Mouse (Mus musculus): ENCODE results near the gene Samd8. TPM values are rescaled to one million over a fixed set of nuclear protein-coding genes. Genes with fewer than 3 reads are reported as not detected.

The Samd8 gene
- polyA plus RNA-seq, 1 experiment from 2014 or later = 13.8 TPM

GRCm38 (mm10) chr14:21820880-21821505 is 70.7 kb downstream of the Samd8 start:
- 91% methylated on average over 4 of the region's 4 CpGs for WGBS
- Histone ChIP-seq H3K9ac (no peak overlapping the region), H3K9me3 (no peaks in the 10 kb centered on the region)

GRCm38 (mm10) chr14:21822307-21822706 is 72.0 kb downstream of the Samd8 start:
- H3K27ac ChIP-seq = no peak overlapping the region

More at GRCm38 (mm10) chr14:21820880-21821505, 70.7 kb downstream of the Samd8 start:
- Histone ChIP-seq H3K4me1 (no peaks in the 10 kb centered on the region), H3K4me3 (no peak overlapping the region), H3K27ac (no peak overlapping the region), H3K4me2 (replicated peaks) (no peak overlapping the region), H3K36me3 (no peaks in the 10 kb centered on the region), H3K27me3 (no peaks in the 10 kb centered on the region)
- ATAC-seq (ENCODE audit: insufficient number of reproducible peaks, insufficient read depth, low FRiP score, low TSS enrichment) = 0 out of 2 replicates have a peak, but pooled peaks have one; percentile 24

DNA sequence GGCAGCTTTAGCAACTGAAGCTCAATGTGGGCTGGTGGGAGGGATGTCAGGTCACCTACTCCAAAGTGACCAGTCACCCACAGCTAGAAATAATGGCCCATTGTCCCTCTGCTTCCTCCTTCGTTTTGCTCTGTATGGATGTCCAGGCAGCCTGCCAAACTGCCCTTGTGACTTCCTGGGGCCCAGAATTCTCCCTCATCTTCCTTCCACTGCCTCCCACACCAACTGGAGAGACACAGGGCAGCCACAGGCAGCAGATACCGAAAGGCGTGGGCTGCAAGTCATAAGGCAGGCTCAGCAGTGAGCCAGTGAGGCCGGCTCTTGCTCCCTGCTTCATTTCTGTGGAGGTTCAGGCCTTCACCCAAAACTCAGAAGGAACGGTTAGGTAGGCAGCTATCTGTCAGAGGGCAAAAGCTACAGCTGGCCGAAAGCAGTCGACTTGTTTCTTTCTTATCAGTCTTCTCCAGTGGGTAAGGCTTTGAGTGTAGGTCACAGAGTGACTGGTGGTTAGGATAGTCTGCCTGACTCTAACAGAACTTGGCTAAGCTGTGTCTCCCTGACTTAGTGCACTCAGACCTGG is 72.6 kb downstream of the Samd8 start:
- Histone ChIP-seq H3K4me1 (0 out of 2 replicates have a peak, but pooled peaks cover 3% of the 10 kb centered on the region), H3K4me3 (no peak overlapping the region), H3K9ac (no peak overlapping the region), H3K27me3 (no peaks in the 10 kb centered on the region), H3K27ac (no peak overlapping the region), H3K9me3 (no peaks in the 10 kb centered on the region), H3K4me2 (replicated peaks) (no peak overlapping the region), H3K36me3 (no peaks in the 10 kb centered on the region)
- ATAC-seq (ENCODE audit: insufficient number of reproducible peaks, insufficient read depth, low FRiP score, low TSS enrichment) = no peak
- WGBS = 67% methylated on average over 7 of the region's 7 CpGs

More at GRCm38 (mm10) chr14:21822307-21822706, 72.0 kb downstream of the Samd8 start:
- H3K4me3 ChIP-seq = no peak overlapping the region
- H3K9me3 ChIP-seq = no peaks in the 10 kb centered on the region
- WGBS = 74% methylated on average over 7 of the region's 7 CpGs
- H3K4me2 ChIP-seq (replicated peaks) = no peak overlapping the region
- no peaks in the 10 kb centered on the region for H3K27me3 ChIP-seq
- no peaks in the 10 kb centered on the region for H3K36me3 ChIP-seq
- ATAC-seq (ENCODE audit: insufficient number of reproducible peaks, insufficient read depth, low FRiP score, low TSS enrichment) = no peak
- H3K9ac ChIP-seq = no peak overlapping the region
- 0 out of 2 replicates have a peak, but pooled peaks cover 3% of the 10 kb centered on the region for H3K4me1 ChIP-seq

DNA sequence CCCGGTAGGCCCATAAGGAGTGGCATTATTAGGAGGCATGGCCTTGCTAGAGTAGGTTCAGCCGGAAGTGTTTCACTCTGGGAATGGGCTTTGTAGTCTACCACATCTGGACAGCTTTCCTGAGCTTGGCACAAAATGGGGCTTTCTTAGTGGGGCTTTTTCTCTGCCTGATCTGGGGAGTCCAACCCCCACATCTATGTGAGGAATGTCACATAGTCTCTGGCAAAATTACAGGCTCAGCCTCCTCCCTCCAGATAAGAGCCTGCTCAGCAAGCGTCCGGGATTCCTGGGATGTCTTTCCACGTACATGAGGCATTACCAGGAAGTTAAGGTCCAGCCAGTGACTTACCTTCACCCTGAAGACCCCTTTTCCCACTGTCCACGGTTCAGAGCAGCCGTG is 73.6 kb downstream of the Samd8 start:
- Histone ChIP-seq H3K4me3 (no peak overlapping the region), H3K4me2 (replicated peaks) (no peak overlapping the region), H3K36me3 (no peaks in the 10 kb centered on the region), H3K27ac (0 out of 2 replicates have a peak overlapping the region, but pooled peaks have one; percentile 19), H3K27me3 (no peaks in the 10 kb centered on the region), H3K9ac (no peak overlapping the region), H3K4me1 (0 out of 2 replicates have a peak, but pooled peaks cover 3% of the 10 kb centered on the region), H3K9me3 (no peaks in the 10 kb centered on the region)
- WGBS = 78% methylated on average over 7 of the region's 7 CpGs
- no peak for ATAC-seq (ENCODE audit: insufficient number of reproducible peaks, insufficient read depth, low FRiP score, low TSS enrichment)

DNA sequence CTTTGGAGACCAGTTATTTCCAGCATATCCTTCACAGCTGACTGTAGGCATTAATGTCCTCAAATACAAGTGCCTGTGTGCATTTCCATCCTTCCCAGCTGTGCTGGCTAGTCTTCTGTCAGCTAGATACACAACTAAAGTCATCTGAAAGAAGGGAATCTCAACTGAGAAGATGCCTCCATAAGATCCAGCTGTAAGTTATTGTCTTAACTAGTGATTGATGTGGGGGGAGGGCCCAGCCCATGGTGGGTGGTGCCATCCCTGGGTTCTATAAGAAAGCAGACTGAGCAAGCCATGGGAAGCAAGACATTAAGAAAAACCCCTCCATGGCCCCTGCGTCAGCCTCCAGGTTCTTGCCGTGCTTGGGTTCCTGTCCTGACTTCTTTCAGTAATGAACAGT is 74.6 kb downstream of the Samd8 start, which contains the start of gene Vdac2:
TSS of gene Vdac2 (plus strand) at position 301 of the 400 bp plus-strand sequence.
- no peaks in the 10 kb centered on the region for H3K27me3 ChIP-seq

DNA sequence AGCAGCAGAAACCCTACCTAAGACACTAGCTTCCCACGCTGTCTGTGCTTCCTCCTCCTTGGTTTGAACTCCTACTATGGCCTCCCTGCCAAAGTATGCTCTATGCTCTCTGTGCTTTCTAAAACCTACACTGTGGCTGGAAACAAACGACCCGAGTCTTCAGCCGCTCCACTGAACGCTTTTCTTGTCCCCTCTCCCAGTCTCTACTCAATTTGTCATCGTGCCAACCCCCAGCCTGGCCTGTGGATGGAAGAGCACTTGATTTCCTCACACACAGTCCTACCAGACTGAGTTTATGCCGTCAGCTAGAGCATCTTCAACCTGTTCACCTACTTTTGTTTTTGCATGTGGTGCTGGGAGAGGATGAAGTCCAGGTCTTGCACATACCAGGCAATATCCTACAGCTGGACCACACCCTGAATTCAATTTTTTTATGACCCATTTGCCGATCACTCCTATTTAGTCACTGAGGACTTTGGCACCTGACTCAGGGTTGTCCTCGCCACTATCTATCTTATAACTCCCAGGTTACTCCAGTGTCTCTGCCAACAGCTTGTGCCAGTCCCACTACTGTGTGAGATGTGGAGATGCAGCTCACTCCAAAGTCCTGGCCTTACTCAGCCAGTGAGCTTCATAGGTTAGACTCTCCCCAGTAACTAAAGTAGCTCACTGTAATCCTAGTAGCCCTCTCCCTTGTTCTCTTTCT is 75.6 kb downstream of the Samd8 start:
- H3K9ac ChIP-seq = no peak overlapping the region
- H3K9me3 ChIP-seq = no peaks in the 10 kb centered on the region
- no peak for ATAC-seq (ENCODE audit: insufficient number of reproducible peaks, insufficient read depth, low FRiP score, low TSS enrichment)
- H3K4me3 ChIP-seq = no peak overlapping the region
- 0 out of 2 replicates have a peak, but pooled peaks cover 3% of the 10 kb centered on the region for H3K4me1 ChIP-seq
- no peaks in the 10 kb centered on the region for H3K36me3 ChIP-seq
- no peaks in the 10 kb centered on the region for H3K27me3 ChIP-seq
- WGBS = 90% methylated on average over 9 of the region's 9 CpGs
- no peak overlapping the region for H3K4me2 ChIP-seq (replicated peaks)
- H3K27ac ChIP-seq = no peak overlapping the region

More for the DNA sequence above, 74.6 kb downstream of the Samd8 start, which contains the start of gene Vdac2:
- Histone ChIP-seq H3K27ac (0 out of 2 replicates have a peak within 1 kb of the TSS, but pooled peaks have one; percentile 19), H3K4me1 (0 out of 2 replicates have a peak, but pooled peaks cover 3% of the 10 kb centered on the region), H3K4me3 (no peak within 1 kb of the TSS), H3K9me3 (no peaks in the 10 kb centered on the region), H3K4me2 (replicated peaks) (no peak within 1 kb of the TSS), H3K9ac (no peak within 1 kb of the TSS), H3K36me3 (no peaks in the 10 kb centered on the region)
- 85% methylated on average over 2 of the region's 2 CpGs for WGBS
- no peak for ATAC-seq (ENCODE audit: insufficient number of reproducible peaks, insufficient read depth, low FRiP score, low TSS enrichment)

- no peaks in the 10 kb centered on the region for H3K27me3 ChIP-seq
- under 1% methylated on average over 73 of the region's 73 CpGs for WGBS
- H3K9ac ChIP-seq = peak overlapping the region; percentile 90
- peak; percentile 96 for ATAC-seq (ENCODE audit: insufficient number of reproducible peaks, insufficient read depth, low FRiP score, low TSS enrichment)
- peaks cover 25% of the 10 kb centered on the region for H3K36me3 ChIP-seq
- peaks cover 21% of the 10 kb centered on the region for H3K4me1 ChIP-seq
- H3K4me3 ChIP-seq = peak overlapping the region; percentile 90
- H3K4me2 ChIP-seq (replicated peaks) = peak overlapping the region; percentile 87
- H3K9me3 ChIP-seq = no peaks in the 10 kb centered on the region
- H3K27ac ChIP-seq = peak overlapping the region; percentile 89
These were observed 80.8 kb downstream of the Samd8 start for GRCm38 (mm10) chr14:21830876-21831767.

GRCm38 (mm10) chr14:21831830-21832403 is 81.6 kb downstream of the Samd8 start:
- H3K4me3 ChIP-seq = peak overlapping the region; percentile 90
- peak; percentile 0; the same call in 1 of the 2 replicates for ATAC-seq (ENCODE audit: insufficient number of reproducible peaks, insufficient read depth, low FRiP score, low TSS enrichment)
- peak overlapping the region; percentile 90 for H3K9ac ChIP-seq
- H3K27me3 ChIP-seq = no peaks in the 10 kb centered on the region
- no peaks in the 10 kb centered on the region for H3K9me3 ChIP-seq
- peaks cover 30% of the 10 kb centered on the region for H3K36me3 ChIP-seq
- H3K27ac ChIP-seq = peak overlapping the region; percentile 89
- H3K4me1 ChIP-seq = peaks cover 18% of the 10 kb centered on the region
- WGBS = under 1% methylated on average over 28 of the region's 28 CpGs
- H3K4me2 ChIP-seq (replicated peaks) = peak overlapping the region; percentile 87

DNA sequence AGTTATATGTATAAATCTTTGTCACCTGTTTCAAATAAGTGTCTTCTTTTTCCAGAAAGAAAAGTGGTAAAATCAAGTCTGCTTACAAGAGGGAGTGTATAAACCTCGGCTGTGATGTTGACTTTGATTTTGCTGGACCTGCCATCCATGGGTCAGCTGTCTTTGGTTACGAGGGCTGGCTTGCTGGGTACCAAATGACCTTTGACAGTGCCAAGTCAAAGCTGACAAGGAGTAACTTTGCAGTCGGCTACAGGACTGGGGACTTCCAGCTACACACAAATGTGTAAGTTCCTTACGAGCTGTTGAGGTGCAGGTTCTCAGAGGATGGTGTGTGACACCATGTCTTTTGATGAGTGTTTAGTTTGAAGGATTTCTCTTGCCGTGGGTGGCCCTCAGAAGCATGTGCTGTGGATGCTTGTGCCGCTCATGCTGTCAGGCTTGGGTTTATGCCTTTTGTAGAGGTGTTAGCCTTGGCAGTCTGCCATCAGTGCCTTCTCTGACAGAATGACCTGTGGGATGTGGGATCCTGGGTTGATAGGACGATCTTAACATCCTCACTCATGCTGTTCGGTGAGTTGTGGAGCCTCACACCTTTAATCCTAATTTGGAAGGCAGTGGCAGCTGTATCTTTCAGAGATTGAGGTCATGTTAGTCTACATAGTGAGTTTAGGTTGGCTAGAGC is 88.1 kb downstream of the Samd8 start:
- Histone ChIP-seq H3K4me1 (peaks cover 4% of the 10 kb centered on the region), H3K36me3 (peaks cover 90% of the 10 kb centered on the region), H3K4me3 (no peak overlapping the region), H3K27me3 (no peaks in the 10 kb centered on the region), H3K4me2 (replicated peaks) (no peak overlapping the region), H3K27ac (no peak overlapping the region), H3K9ac (no peak overlapping the region), H3K9me3 (no peaks in the 10 kb centered on the region)
- 88% methylated on average over 8 of the region's 8 CpGs for WGBS
- ATAC-seq (ENCODE audit: insufficient number of reproducible peaks, insufficient read depth, low FRiP score, low TSS enrichment) = no peak

DNA sequence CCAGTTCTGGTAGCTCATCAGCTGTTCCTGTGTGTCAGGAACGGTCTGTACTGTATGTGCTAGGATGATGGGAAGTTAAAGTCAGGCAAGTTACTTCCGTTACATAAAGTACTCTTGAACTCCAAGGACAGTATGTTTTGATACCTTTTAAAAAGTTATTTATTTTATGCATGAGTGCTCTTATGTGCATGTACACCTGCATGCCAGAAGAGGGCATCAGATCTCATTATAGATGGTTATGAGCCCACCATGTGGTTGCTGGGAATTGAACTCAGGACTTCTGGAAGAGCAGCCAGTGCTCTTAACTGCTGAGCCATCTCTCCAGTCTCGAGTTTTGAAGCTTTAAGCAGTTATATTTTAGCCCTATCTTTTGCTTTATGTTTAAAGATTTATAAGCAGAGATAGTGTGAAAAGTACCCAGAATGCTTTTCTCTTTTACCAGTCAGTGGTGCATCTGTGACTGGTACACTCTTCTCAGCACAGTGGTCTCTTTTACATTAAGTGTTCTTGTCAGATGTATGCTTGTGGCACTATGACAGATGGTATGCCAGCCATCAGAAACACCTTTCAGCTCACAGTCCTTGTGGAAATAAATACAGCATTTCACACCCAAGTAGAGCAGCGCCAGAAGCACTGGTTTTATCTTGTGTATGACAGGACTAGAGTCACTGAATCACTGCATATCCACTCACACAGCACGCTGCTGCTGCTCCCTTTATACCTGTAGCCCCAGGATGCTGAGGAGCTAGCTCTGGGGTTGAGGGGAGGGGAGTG is 91.7 kb downstream of the Samd8 start:
- WGBS = 93% methylated on average over 5 of the region's 5 CpGs
- Histone ChIP-seq H3K9me3 (no peaks in the 10 kb centered on the region), H3K4me2 (replicated peaks) (no peak overlapping the region), H3K27ac (no peak overlapping the region), H3K4me3 (no peak overlapping the region), H3K36me3 (peaks cover 90% of the 10 kb centered on the region), H3K4me1 (peaks cover 4% of the 10 kb centered on the region; the same call in 1 of the 2 replicates), H3K9ac (no peak overlapping the region), H3K27me3 (no peaks in the 10 kb centered on the region)
- ATAC-seq (ENCODE audit: insufficient number of reproducible peaks, insufficient read depth, low FRiP score, low TSS enrichment) = no peak

Measured in embryonic facial prominence, embryonic 12.5 days (tissue).